Mouse (Mus musculus) kidney, adult 2 months (tissue): ENCODE data around the gene Atf6b.

Experiments used
- CTCF ChIP-seq: fragments of 200-500 bp; conservative IDR thresholded peaks from 2 replicates; pipeline ENCODE4 v1.5.1; 2011; ENCODE audit warnings: low read depth, mild to moderate bottlenecking, control low read depth, low read length, moderate library complexity, mixed read lengths; ENCODE audit not compliant: insufficient read depth, insufficient read length
- POLR2A ChIP-seq: fragments of 200-500 bp; IDR thresholded peaks from one replicate; pipeline ENCODE4 v1.6.1; 2011; ENCODE audit warnings: low read depth, low read length, control low read depth

- TF ChIP-seq CTCF = no peak
- TF ChIP-seq POLR2A = no peak
Observed at GRCm38 (mm10) chr17:34655160-34655559, 8.2 kb downstream of the Atf6b start.
